Mouse (Mus musculus) thymus, adult 2 months (tissue): ENCODE results near the gene Zfp512b. TPM values are rescaled to one million over a fixed set of nuclear protein-coding genes. Genes with fewer than 3 reads are reported as not detected.

ENCODE experiments used
- DNase-seq: peaks from one replicate; pipeline ENCODE4 v3.0.0; 2021
- H3K27ac ChIP-seq: fragments of 200-500 bp; 2 replicates; pipeline ENCODE4 v1.5.1; 2012; ENCODE audit warnings: low read length, control low read depth; ENCODE audit not compliant: control insufficient read depth, insufficient read depth
- H3K27me3 ChIP-seq: fragments of 200-500 bp; 2 replicates; pipeline ENCODE4 v1.6.1; 2012; ENCODE audit warnings: mild to moderate bottlenecking, low read length, moderate library complexity, mixed read lengths; ENCODE audit not compliant: control insufficient read depth, insufficient read depth
- H3K36me3 ChIP-seq: fragments of 200-500 bp; 2 replicates; pipeline ENCODE4 v1.6.1; 2012; ENCODE audit warnings: mild to moderate bottlenecking, low read length, moderate library complexity; ENCODE audit not compliant: control insufficient read depth, insufficient read depth
- H3K4me1 ChIP-seq: fragments of 200-500 bp; replicated peaks from 2 replicates; pipeline ENCODE4 v1.6.1; 2012; ENCODE audit warnings: low read length; ENCODE audit not compliant: control insufficient read depth, insufficient read depth
- H3K4me3 ChIP-seq: fragments of 200-500 bp; 2 replicates; pipeline ENCODE4 v1.5.1; 2012; ENCODE audit warnings: mild to moderate bottlenecking, low read length, control low read depth, moderate library complexity; ENCODE audit not compliant: control insufficient read depth, insufficient read depth
- CTCF ChIP-seq: fragments of 200-500 bp; IDR thresholded peaks from 2 replicates; pipeline ENCODE4 v1.5.1; 2012; ENCODE audit warnings: mild to moderate bottlenecking, control low read depth, low read length, moderate library complexity, borderline replicate concordance; ENCODE audit not compliant: control insufficient read depth, poor library complexity, insufficient read depth; ENCODE audit errors: extremely low read depth
- POLR2A ChIP-seq: fragments of 200-500 bp; IDR thresholded peaks from 2 replicates; pipeline ENCODE4 v1.6.1; 2012; ENCODE audit warnings: mild to moderate bottlenecking, low read length, control low read depth, moderate library complexity; ENCODE audit not compliant: control insufficient read depth, poor library complexity, insufficient read depth; ENCODE audit errors: extremely low read depth
- WGBS: fragments of 180-500 bp; shearing (Covaris S2); methylation state at CpG from one replicate; pipeline ENCODE4 v1.1.7; 2018; 5-methylcytosine and 5-hydroxymethylcytosine counted together
- polyA plus RNA-seq: library from polyadenylated mRNA; depleted of rRNA; stranded (reverse); fragments of >200 nt; gene quantifications from 2 replicates; pipeline ENCODE4 v1.2.3, GENCODE M21; 2012

Gene Zfp512b
- polyA plus RNA-seq, 1 experiment: 87.6 TPM

DNA sequence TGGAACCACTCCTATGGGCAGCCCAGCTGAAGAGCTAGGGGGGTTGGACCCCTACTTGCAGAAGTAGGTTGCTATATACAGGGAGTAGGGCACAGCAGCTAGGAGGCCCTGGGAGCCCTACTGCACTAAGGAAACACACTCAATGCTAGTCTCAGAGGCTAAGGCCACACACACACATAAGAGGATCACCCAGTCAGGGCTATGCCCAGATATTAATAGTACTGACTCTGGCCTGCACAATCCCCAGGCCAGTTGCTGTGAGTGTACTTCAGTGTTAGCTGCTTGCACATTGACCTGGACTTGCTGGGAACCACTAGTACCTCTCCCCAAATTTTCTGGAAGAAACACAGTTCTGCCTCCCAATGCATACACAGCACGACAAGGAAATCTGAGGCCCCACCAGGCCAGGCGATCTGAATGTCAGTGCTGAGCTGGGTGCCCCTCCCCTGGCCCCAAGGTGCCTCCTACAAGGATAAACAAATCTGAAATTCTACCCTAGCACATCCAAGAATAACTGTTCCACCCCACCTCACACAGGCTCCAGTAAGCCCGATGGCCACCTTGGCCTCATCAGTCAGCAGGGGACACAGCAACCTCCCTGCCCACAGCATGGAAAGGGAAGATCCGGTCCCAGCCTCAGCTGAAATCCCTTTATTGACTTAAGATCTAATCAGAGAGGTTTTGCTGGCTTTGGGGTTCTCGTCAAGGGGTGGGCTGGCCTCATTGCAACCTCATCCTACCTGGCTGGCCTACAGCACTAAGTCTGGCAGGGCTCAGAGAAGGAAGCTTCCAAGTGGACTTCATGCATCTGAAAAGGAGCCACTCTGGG lies 13.6 kb downstream of the Zfp512b start:
- no peak for DNase-seq
- H3K27ac ChIP-seq: no peak overlapping the region
- TF ChIP-seq POLR2A (no peak), CTCF (no peak)
- no peaks in the 10 kb centered on the region for H3K36me3 ChIP-seq
- H3K27me3 ChIP-seq: no peaks in the 10 kb centered on the region
- 94% methylated on average over 5 of the region's 5 CpGs for WGBS
- H3K4me3 ChIP-seq: no peak overlapping the region
- H3K4me1 ChIP-seq: peaks cover 12% of the 10 kb centered on the region

DNA sequence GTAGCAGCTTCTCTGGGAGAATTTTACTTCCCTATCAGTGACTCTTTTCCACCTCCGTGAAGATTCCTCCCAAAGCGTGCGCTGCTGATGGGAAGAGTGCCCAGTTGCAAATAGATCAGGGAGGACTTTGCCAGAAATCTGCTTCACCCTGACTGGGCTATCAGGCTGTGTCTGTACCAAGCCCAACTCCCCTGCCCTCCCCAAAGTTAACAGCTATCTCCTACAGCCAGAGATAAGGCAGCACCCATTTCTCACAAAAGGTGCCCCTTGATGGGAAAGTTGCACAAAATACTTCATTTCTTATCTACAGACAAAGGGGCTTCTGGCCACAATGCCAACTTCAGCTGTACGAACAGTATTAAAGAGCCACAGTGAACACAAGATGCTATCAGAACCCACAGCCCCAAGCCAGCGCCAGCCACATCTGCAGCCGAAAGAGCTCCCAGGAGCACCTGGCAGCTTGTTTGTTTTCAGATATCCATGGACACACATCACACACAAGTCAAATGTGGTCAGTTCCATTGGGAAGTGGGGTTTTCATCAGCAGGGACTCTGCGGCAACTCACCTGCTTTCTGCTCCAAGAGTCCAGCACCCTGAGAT lies 14.5 kb downstream of the Zfp512b start:
- no peak for TF ChIP-seq POLR2A
- no peak for TF ChIP-seq CTCF
- no peak for DNase-seq
- Histone ChIP-seq H3K36me3 (no peaks in the 10 kb centered on the region), H3K27ac (no peak overlapping the region), H3K4me3 (no peak overlapping the region), H3K4me1 (peaks cover 12% of the 10 kb centered on the region), H3K27me3 (no peaks in the 10 kb centered on the region)
- 53% methylated on average over 7 of the region's 7 CpGs for WGBS

DNA sequence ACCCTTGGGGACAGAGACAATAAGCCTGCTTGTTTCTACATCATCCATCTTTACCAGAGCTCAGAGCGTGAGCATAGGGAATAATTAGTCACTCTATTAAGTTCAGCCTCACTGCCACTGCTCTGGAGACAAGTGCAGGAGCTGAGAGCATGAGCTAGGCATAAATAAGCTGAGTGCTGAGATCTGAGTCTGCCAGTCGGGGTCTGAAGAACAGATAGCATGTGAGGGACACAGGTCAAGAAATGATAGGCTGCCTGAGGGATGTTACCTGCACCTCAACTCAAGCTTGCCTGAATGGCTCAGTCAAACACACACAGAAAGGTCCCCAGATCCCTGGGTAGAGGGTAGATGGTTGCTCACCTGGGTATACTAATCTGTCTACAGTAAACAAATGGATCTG lies 15.5 kb downstream of the Zfp512b start:
- Histone ChIP-seq H3K27me3 (no peaks in the 10 kb centered on the region), H3K4me1 (peaks cover 9% of the 10 kb centered on the region), H3K27ac (no peak overlapping the region), H3K4me3 (no peak overlapping the region), H3K36me3 (no peaks in the 10 kb centered on the region)
- DNase-seq: no peak
- TF ChIP-seq CTCF (no peak), POLR2A (no peak)
- 94% methylated on average over 2 of the region's 2 CpGs for WGBS

DNA sequence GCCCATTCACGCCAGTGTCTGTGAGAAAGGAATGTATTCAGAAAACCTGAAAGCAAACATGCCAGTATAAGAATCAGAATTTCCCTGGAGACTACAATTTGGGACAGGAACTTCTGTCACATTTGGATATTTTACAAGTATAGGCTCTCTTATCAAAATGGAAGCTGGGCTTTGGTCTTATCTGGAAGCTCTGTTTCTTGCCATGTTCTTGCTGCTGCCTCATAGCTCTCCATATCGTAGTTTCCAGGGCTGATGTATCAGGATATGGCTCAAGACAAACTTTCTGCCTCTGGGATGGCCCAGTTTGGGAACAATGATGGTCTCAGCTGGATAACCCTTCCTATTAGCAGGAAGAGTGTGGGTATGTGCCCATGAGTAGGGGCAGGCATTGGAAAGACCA lies 16.0 kb downstream of the Zfp512b start:
- Histone ChIP-seq H3K4me1 (peaks cover 9% of the 10 kb centered on the region), H3K27ac (no peak overlapping the region), H3K4me3 (no peak overlapping the region), H3K27me3 (no peaks in the 10 kb centered on the region), H3K36me3 (no peaks in the 10 kb centered on the region)
- DNase-seq: no peak
- WGBS: 99% methylated on average over 2 of the region's 2 CpGs
- TF ChIP-seq CTCF: no peak
- TF ChIP-seq POLR2A: no peak

DNA sequence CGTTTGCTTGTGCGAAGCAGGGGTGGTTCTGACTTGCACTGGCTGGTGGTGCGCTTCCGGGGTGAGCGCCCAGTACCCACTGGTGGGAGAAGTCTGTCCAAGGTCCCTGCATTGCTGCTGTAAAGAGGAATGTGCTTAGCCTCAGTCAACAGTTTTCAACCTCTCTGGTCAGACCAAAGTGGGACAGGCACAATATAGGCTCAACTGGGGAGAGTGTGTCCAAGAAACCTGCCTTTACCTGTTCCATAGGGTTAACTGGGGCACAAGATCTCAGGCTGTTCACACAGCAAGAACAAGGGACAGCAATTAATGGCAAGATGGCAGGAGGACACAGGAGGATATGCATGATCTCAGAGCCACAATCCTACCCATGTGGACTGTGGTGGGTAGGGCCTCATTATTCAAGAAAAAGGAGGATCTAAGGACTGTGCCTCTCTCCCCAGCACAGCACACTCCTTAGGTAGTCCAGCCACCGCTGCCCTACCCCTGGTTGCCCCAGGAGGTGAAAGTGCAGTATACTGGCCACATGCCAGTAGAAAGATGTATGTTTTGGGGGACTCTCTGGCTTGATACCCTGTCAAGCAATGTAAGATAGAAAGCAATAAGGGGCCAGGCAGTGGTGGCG lies 17.6 kb downstream of the Zfp512b start:
- no peak for DNase-seq
- Histone ChIP-seq H3K36me3 (no peaks in the 10 kb centered on the region), H3K4me3 (no peak overlapping the region), H3K27me3 (no peaks in the 10 kb centered on the region), H3K4me1 (0 out of 2 replicates have a peak, but pooled peaks cover 3% of the 10 kb centered on the region), H3K27ac (no peak overlapping the region)
- TF ChIP-seq CTCF (no peak), POLR2A (no peak)
- WGBS: 98% methylated on average over 7 of the region's 7 CpGs

DNA sequence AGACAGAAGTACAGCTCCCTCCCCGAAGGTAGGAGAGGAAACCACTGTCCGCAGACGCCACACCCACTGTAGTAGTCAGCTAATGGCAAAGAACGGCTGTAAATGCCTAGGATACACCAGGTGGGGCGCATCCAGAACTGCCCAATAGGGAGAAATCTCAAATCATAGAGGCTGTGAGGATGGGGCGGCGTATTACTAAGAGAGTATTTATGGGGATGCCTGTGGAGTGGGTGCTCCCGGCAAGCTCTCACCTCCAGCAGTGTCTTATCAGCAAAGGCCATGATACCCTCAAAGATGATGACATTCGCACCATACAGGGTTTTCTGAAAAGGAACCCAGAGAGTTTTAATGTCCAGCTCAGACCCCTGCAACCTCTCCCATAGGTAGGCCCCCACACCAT lies 18.6 kb downstream of the Zfp512b start:
- WGBS: 93% methylated on average over 9 of the region's 9 CpGs
- Histone ChIP-seq H3K27ac (no peak overlapping the region), H3K4me3 (no peak overlapping the region), H3K36me3 (no peaks in the 10 kb centered on the region), H3K27me3 (no peaks in the 10 kb centered on the region), H3K4me1 (0 out of 2 replicates have a peak, but pooled peaks cover 3% of the 10 kb centered on the region)
- no peak for DNase-seq
- no peak for TF ChIP-seq CTCF
- no peak for TF ChIP-seq POLR2A
